Mouse (Mus musculus): Measurements from ENCODE around the gene Acsl1. TPM values are rescaled to one million over a fixed set of nuclear protein-coding genes. Genes with fewer than 3 reads are reported as not detected.

The Acsl1 gene
- 317 and 358 TPM in 2 replicates for polyA plus RNA-seq (2012; rRNA removed)

GRCm38 (mm10) chr8:46470792-46471781 lies at the start of gene Acsl1:
Acsl1 (plus strand) TSS chr8:46471037.

GRCm38 (mm10) chr8:46551615-46552440 lies 81.0 kb downstream of the Acsl1 start, which contains the start of gene Cenpu:
Cenpu (plus strand) TSS chr8:46552028.

Other genes starting within 250 kb of the Acsl1 start
- gene Helt, start 176.4 kb upstream of the Acsl1 start, polyA plus RNA-seq (2012; rRNA removed), result not detected in 2 replicates
- gene Cenpu, start 81.0 kb downstream of the Acsl1 start, polyA plus RNA-seq (2012; rRNA removed), result 3.5 and 3.8 TPM in 2 replicates
- 2.7 and 2.9 TPM in 2 replicates for gene Primpol, start 146.2 kb downstream of the Acsl1 start, polyA plus RNA-seq (2012; rRNA removed)
- 16.1 and 17.8 TPM in 2 replicates for gene Casp3, start 146.3 kb downstream of the Acsl1 start, polyA plus RNA-seq (2012; rRNA removed)

Measured in liver, embryonic 18 days (tissue).